Mouse (Mus musculus): Measurements from ENCODE around the gene Gm17402. TPM values are rescaled to one million over a fixed set of nuclear protein-coding genes. Genes with fewer than 3 reads are reported as not detected.

Gm17402 gene
- total and polyA plus RNA-seq, 3 experiments = not detected

GRCm38 (mm10) chr3:67340921-67341320 is 34.0 kb downstream of the Gm17402 start:
- Histone ChIP-seq H3K27me3 (replicated peaks) (no peaks in the 10 kb centered on the region), H3K36me3 (replicated peaks in 1 of 2; ENCODE audit: control insufficient read depth in 1 of 2, insufficient read depth in 1 of 2, low read length in 1 of 2) (no peaks in the 10 kb centered on the region), H3K27ac (ENCODE audit: insufficient read depth, low read depth) (no peak overlapping the region), H3K4me1 (ENCODE audit: control insufficient read depth in 1 of 2, insufficient read depth in 2 of 2) (peaks cover 0 to 53% of the 10 kb centered on the region in 2 experiments; a peak in 2 of 4 replicates), H3K9me3 (replicated peaks; ENCODE audit: low read length) (no peaks in the 10 kb centered on the region), H3K4me2 (ENCODE audit: insufficient read depth, low read depth, poor library complexity, severe bottlenecking) (no peak overlapping the region), H3K9ac (ENCODE audit: insufficient read depth, low read depth) (no peak overlapping the region), H3K79me2 (replicated peaks; ENCODE audit: control insufficient read depth, extremely low read depth, insufficient read depth, poor library complexity, severe bottlenecking) (no peaks in the 10 kb centered on the region), H3K4me3 (replicated peaks in 1 of 3; ENCODE audit: low read depth in 2 of 3, low read length in 2 of 3, poor library complexity in 1 of 3) (no peak overlapping the region)
- TF ChIP-seq USF2 (conservative IDR thresholded peaks at IDR 0.05; ENCODE audit: low read depth, low read length) (no peak), MAX (IDR thresholded peaks at IDR 0.05; ENCODE audit: low read length) (no peak), ZKSCAN1 (IDR thresholded peaks at IDR 0.05; ENCODE audit: borderline replicate concordance, low read depth, low read length) (no peak), PAX5 (IDR thresholded peaks at IDR 0.05; ENCODE audit: low read length) (no peak), SMC3 (IDR thresholded peaks at IDR 0.05; ENCODE audit: low read depth, low read length) (no peak), GABPA (IDR thresholded peaks at IDR 0.05; ENCODE audit: insufficient replicate concordance, low read depth, low read length) (no peak), MEF2A (IDR thresholded peaks at IDR 0.05; ENCODE audit: borderline replicate concordance, low read depth, low read length) (no peak), ETS1 (conservative IDR thresholded peaks at IDR 0.05; ENCODE audit: low read depth, low read length) (no peak), POLR2AphosphoS2 (IDR thresholded peaks at IDR 0.05; ENCODE audit: low read depth, low read length) (no peak), NRF1 (IDR thresholded peaks at IDR 0.05; ENCODE audit: low read depth, low read length) (no peak), TBP (conservative IDR thresholded peaks at IDR 0.05; ENCODE audit: low read depth, low read length) (no peak), POLR2A (IDR thresholded peaks at IDR 0.05; ENCODE audit: low read depth, low read length) (no peak), JUND (conservative IDR thresholded peaks at IDR 0.05; ENCODE audit: low read depth, low read length) (no peak), NELFE (IDR thresholded peaks at IDR 0.05; ENCODE audit: low read depth, low read length) (no peak), ELF1 (IDR thresholded peaks at IDR 0.05; ENCODE audit: low read depth, low read length) (no peak)
- in situ Hi-C loops (cut with MboI; ENCODE audit: low pct_ligation_motif_present, low pct_unique_long_range_greater_than_20kb, low sequenced_read_pairs) (loop anchor here (10.0 to 25.0 kb wide), 3 partner anchors 354 to 1006 kb away; partner anchors contain the start of genes Rsrc1 and Shox2), dilution Hi-C loops (cut with MboI; ENCODE audit: extremely low pct_ligation_motif_present, extremely low pct_unique_long_range_greater_than_20kb, low sequenced_read_pairs) (no loop called here)
- DNase-seq (ENCODE audit: extremely low read depth) = no peak

GRCm38 (mm10) chr3:67339558-67339957 is 35.4 kb downstream of the Gm17402 start:
- Histone ChIP-seq H3K27ac (ENCODE audit: insufficient read depth, low read depth) (no peak overlapping the region), H3K9ac (ENCODE audit: insufficient read depth, low read depth) (no peak overlapping the region), H3K79me2 (replicated peaks; ENCODE audit: control insufficient read depth, extremely low read depth, insufficient read depth, poor library complexity, severe bottlenecking) (no peaks in the 10 kb centered on the region), H3K27me3 (replicated peaks) (no peaks in the 10 kb centered on the region), H3K9me3 (replicated peaks; ENCODE audit: low read length) (no peaks in the 10 kb centered on the region), H3K36me3 (replicated peaks in 1 of 2; ENCODE audit: control insufficient read depth in 1 of 2, insufficient read depth in 1 of 2, low read length in 1 of 2) (no peaks in the 10 kb centered on the region), H3K4me2 (ENCODE audit: insufficient read depth, low read depth, poor library complexity, severe bottlenecking) (no peak overlapping the region), H3K4me3 (replicated peaks in 1 of 3; ENCODE audit: low read depth in 2 of 3, low read length in 2 of 3, poor library complexity in 1 of 3) (no peak overlapping the region), H3K4me1 (ENCODE audit: control insufficient read depth in 1 of 2, insufficient read depth in 2 of 2) (peaks cover 0 to 53% of the 10 kb centered on the region in 2 experiments; a peak in 2 of 4 replicates)
- dilution Hi-C loops (cut with MboI; ENCODE audit: extremely low pct_ligation_motif_present, extremely low pct_unique_long_range_greater_than_20kb, low sequenced_read_pairs) = no loop called here
- peak; percentile 58 for DNase-seq (ENCODE audit: extremely low read depth)
- peak; percentile 51 for TF ChIP-seq ZNF384 (IDR thresholded peaks at IDR 0.05; ENCODE audit: low read depth, low read length)
- TF ChIP-seq ZMIZ1 (IDR thresholded peaks at IDR 0.05; ENCODE audit: low read depth, low read length) = no peak
- TF ChIP-seq EP300 (IDR thresholded peaks at IDR 0.05; ENCODE audit: low read length) = 0 out of 2 replicates have a peak, but pooled peaks have one; percentile 33
- TF ChIP-seq JUN (IDR thresholded peaks at IDR 0.05; ENCODE audit: insufficient read depth, low read depth, low read length) = no peak
- no peak for TF ChIP-seq ZKSCAN1 (IDR thresholded peaks at IDR 0.05; ENCODE audit: borderline replicate concordance, low read depth, low read length)
- peak; percentile 30; the same call in 1 of the 2 replicates for TF ChIP-seq ETS1 (conservative IDR thresholded peaks at IDR 0.05; ENCODE audit: low read depth, low read length)
- in situ Hi-C loops (cut with MboI; ENCODE audit: low pct_ligation_motif_present, low pct_unique_long_range_greater_than_20kb, low sequenced_read_pairs) = loop anchor here (25.0 kb wide), 2 partner anchors 352 to 927 kb away; partner anchors contain the start of genes Rsrc1 and Shox2
